Mouse (Mus musculus): ENCODE data around the gene Bco2. TPM values are rescaled to one million over a fixed set of nuclear protein-coding genes. Genes with fewer than 3 reads are reported as not detected.

The Bco2 gene
- total RNA-seq, 1 experiment = 0.22 TPM

DNA sequence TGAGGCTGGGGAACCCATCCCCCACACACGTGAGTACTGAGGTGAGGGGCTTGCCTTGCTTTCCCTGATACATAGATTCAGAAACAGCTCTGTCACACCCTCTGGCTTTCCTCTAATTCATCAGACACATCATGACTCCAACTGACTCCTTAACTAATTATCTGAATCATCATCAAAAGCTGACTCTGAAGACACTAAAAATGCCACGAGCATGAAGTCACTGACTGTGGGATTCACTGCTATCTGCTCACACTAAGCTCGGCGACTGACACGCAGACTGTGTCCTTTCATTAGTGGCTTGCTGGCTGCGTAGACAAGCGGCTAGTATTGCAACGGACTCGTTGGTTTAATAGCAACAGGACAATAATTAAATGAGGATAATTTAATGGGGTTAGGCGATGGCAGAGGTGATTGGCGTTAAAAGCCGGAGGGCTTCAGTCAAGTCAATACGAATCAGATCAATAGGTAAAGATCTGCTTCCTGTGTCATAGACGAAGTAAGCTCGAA, 54.5 kb downstream of the Bco2 start:
- no peak for TF ChIP-seq CHD2 (IDR thresholded peaks at IDR 0.05; ENCODE audit: low read depth, low read length)
- TF ChIP-seq ZC3H11A (IDR thresholded peaks at IDR 0.05; ENCODE audit: borderline replicate concordance, low read depth, low read length) = no peak
- TF ChIP-seq ZNF384 (IDR thresholded peaks at IDR 0.05; ENCODE audit: low read depth, low read length) = no peak
- TF ChIP-seq HCFC1 (IDR thresholded peaks at IDR 0.05; ENCODE audit: borderline replicate concordance, insufficient read depth, low read length) = no peak
- TF ChIP-seq MAFK (IDR thresholded peaks at IDR 0.05; ENCODE audit: insufficient read depth, low read depth, low read length) = no peak
- Histone ChIP-seq H3K4me3 (ENCODE audit: insufficient read depth in 1 of 2, low read depth in 1 of 2, low read length in 2 of 2, poor library complexity in 1 of 2, severe bottlenecking in 1 of 2) (no peak overlapping the region), H3K27ac (ENCODE audit: insufficient read depth, low read depth, low read length, poor library complexity, severe bottlenecking) (no peak overlapping the region), H3K9me3 (ENCODE audit: control insufficient read depth, insufficient read depth, low read depth, low read length) (no peaks in the 10 kb centered on the region), H3K4me1 (ENCODE audit: control insufficient read depth in 2 of 2, insufficient read depth in 2 of 2, low read length in 2 of 2, poor library complexity in 1 of 2) (peaks cover 0 to 8% of the 10 kb centered on the region in 2 experiments; a peak in 2 of 4 replicates), H3K9ac (ENCODE audit: insufficient read depth, low read depth, low read length, poor library complexity, severe bottlenecking) (no peak overlapping the region), H3K36me3 (ENCODE audit: control insufficient read depth, insufficient read depth, low read length, poor library complexity, severe bottlenecking) (no peaks in the 10 kb centered on the region; the same call in 1 of the 2 replicates)
- in situ Hi-C loops (cut with MboI; ENCODE audit: low sequenced_read_pairs in 2 of 2, unreplicated experiment in 2 of 2) = no loop called here
- no peak for DNase-seq (ENCODE audit: low read depth, low spot score)

DNA sequence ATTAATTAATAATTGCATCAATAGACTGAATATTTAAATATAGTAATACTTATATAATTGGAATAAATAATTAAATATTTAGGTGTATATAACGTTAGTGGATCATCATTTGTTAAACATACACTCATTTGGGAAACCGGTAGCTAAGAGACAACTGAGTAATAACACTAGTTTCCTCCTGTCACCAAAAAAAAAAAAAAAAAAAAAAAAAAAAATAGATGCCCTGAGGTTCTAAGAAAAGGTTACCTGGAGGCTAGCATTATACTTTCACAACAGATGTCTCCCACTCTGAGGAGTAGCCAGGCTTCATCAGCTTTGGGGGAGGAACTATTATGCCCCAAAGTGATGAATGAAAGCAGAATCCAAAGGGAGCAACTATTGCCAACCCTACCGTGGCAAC, 55.2 kb downstream of the Bco2 start:
- H3K9ac ChIP-seq (ENCODE audit: insufficient read depth, low read depth, low read length, poor library complexity, severe bottlenecking) = no peak overlapping the region
- H3K9me3 ChIP-seq (ENCODE audit: control insufficient read depth, insufficient read depth, low read depth, low read length) = no peaks in the 10 kb centered on the region
- in situ Hi-C loops (cut with MboI; ENCODE audit: low sequenced_read_pairs in 2 of 2, unreplicated experiment in 2 of 2) = no loop called here
- DNase-seq (ENCODE audit: low read depth, low spot score) = no peak
- TF ChIP-seq MAFK (IDR thresholded peaks at IDR 0.05; ENCODE audit: insufficient read depth, low read depth, low read length) (no peak), HCFC1 (IDR thresholded peaks at IDR 0.05; ENCODE audit: borderline replicate concordance, insufficient read depth, low read length) (no peak), ZC3H11A (IDR thresholded peaks at IDR 0.05; ENCODE audit: borderline replicate concordance, low read depth, low read length) (no peak), ZNF384 (IDR thresholded peaks at IDR 0.05; ENCODE audit: low read depth, low read length) (no peak), CHD2 (IDR thresholded peaks at IDR 0.05; ENCODE audit: low read depth, low read length) (no peak)
- H3K4me1 ChIP-seq (ENCODE audit: control insufficient read depth in 2 of 2, insufficient read depth in 2 of 2, low read length in 2 of 2, poor library complexity in 1 of 2) = peaks cover 4 to 13% of the 10 kb centered on the region in 2 experiments; a peak in 3 of 4 replicates
- no peak overlapping the region for H3K4me3 ChIP-seq (ENCODE audit: insufficient read depth in 1 of 2, low read depth in 1 of 2, low read length in 2 of 2, poor library complexity in 1 of 2, severe bottlenecking in 1 of 2)
- no peak overlapping the region for H3K27ac ChIP-seq (ENCODE audit: insufficient read depth, low read depth, low read length, poor library complexity, severe bottlenecking)
- H3K36me3 ChIP-seq (ENCODE audit: control insufficient read depth, insufficient read depth, low read length, poor library complexity, severe bottlenecking) = no peaks in the 10 kb centered on the region; the same call in 1 of the 2 replicates

DNA sequence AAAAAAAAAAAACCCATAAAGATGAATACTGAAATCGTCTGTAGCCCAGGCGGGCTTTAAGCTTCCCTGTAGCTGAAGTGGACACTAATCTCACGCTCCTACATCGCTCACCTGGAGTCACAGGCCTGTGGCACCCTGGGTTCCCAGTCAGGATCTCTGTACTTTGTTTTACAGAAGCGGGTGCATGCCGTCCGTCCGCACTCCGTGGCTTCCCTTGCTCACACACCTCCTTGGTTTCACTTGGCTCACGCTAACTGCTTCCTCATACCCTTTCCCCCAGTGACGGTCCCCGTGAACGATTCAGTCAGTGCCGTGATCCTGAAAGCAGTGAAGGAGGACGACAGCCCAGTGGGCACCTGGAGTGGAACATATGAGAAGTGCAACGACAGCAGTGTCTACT, 56.2 kb downstream of the Bco2 start:
- in situ Hi-C loops (cut with MboI; ENCODE audit: low sequenced_read_pairs in 2 of 2, unreplicated experiment in 2 of 2) = no loop called here
- Histone ChIP-seq H3K9me3 (ENCODE audit: control insufficient read depth, insufficient read depth, low read depth, low read length) (no peaks in the 10 kb centered on the region), H3K4me3 (ENCODE audit: insufficient read depth in 1 of 2, low read depth in 1 of 2, low read length in 2 of 2, poor library complexity in 1 of 2, severe bottlenecking in 1 of 2) (no peak overlapping the region), H3K4me1 (ENCODE audit: control insufficient read depth in 2 of 2, insufficient read depth in 2 of 2, low read length in 2 of 2, poor library complexity in 1 of 2) (peaks cover 6 to 18% of the 10 kb centered on the region in 2 experiments; a peak in 3 of 4 replicates), H3K9ac (ENCODE audit: insufficient read depth, low read depth, low read length, poor library complexity, severe bottlenecking) (no peak overlapping the region), H3K36me3 (ENCODE audit: control insufficient read depth, insufficient read depth, low read length, poor library complexity, severe bottlenecking) (no peaks in the 10 kb centered on the region; the same call in 1 of the 2 replicates), H3K27ac (ENCODE audit: insufficient read depth, low read depth, low read length, poor library complexity, severe bottlenecking) (no peak overlapping the region)
- TF ChIP-seq CHD2 (IDR thresholded peaks at IDR 0.05; ENCODE audit: low read depth, low read length) = no peak
- no peak for DNase-seq (ENCODE audit: low read depth, low spot score)

DNA sequence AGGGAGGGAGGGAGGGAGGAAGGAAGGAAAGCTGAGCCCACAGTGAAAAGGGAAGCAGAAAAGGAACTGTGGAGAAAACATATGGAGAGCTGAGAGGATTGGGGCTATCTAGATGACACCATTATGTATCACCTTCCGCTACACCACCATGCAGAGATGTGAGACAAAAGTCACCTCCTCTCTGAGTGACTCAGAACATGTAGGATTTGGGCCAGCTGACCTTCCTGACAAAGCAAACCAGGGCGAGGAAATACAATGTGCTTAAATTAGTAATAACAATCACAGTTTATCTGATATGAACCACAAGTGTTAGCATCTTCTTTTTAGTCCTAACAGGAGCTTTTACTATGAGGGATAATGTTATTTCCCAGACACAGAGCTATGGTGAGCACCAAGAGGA, 57.4 kb downstream of the Bco2 start:
- Histone ChIP-seq H3K4me3 (ENCODE audit: insufficient read depth in 1 of 2, low read depth in 1 of 2, low read length in 2 of 2, poor library complexity in 1 of 2, severe bottlenecking in 1 of 2) (no peak overlapping the region), H3K36me3 (ENCODE audit: control insufficient read depth, insufficient read depth, low read length, poor library complexity, severe bottlenecking) (no peaks in the 10 kb centered on the region; the same call in 1 of the 2 replicates), H3K9ac (ENCODE audit: insufficient read depth, low read depth, low read length, poor library complexity, severe bottlenecking) (no peak overlapping the region), H3K9me3 (ENCODE audit: control insufficient read depth, insufficient read depth, low read depth, low read length) (no peaks in the 10 kb centered on the region), H3K4me1 (ENCODE audit: control insufficient read depth in 2 of 2, insufficient read depth in 2 of 2, low read length in 2 of 2, poor library complexity in 1 of 2) (peaks cover 6 to 24% of the 10 kb centered on the region in 2 experiments; a peak in 3 of 4 replicates), H3K27ac (ENCODE audit: insufficient read depth, low read depth, low read length, poor library complexity, severe bottlenecking) (no peak overlapping the region)
- in situ Hi-C loops (cut with MboI; ENCODE audit: low sequenced_read_pairs in 2 of 2, unreplicated experiment in 2 of 2) = no loop called here
- DNase-seq (ENCODE audit: low read depth, low spot score) = no peak
- TF ChIP-seq HCFC1 (IDR thresholded peaks at IDR 0.05; ENCODE audit: borderline replicate concordance, insufficient read depth, low read length) (no peak), CHD2 (IDR thresholded peaks at IDR 0.05; ENCODE audit: low read depth, low read length) (no peak), ZC3H11A (IDR thresholded peaks at IDR 0.05; ENCODE audit: borderline replicate concordance, low read depth, low read length) (no peak), MAFK (IDR thresholded peaks at IDR 0.05; ENCODE audit: insufficient read depth, low read depth, low read length) (no peak), ZNF384 (IDR thresholded peaks at IDR 0.05; ENCODE audit: low read depth, low read length) (no peak)

DNA sequence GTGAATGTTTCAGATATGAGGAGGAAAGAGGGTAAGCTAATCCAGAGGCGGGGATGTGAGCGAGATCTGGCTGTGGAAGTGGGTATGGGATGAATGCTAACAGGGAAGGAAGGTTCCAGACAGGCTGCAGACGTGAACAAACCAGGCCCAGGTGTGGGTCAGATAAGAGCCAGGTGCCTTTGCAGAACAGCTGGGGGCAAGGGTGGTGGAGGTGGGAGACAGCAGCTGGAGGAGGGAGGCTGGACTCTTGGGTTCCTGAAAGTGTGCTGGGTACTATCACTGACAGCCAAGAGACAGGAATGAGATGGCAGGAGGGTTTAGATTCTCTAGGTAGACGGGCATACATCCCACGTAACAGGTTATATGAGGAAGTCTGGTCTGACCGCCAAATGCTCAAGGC, 57.9 kb downstream of the Bco2 start:
- in situ Hi-C loops (cut with MboI; ENCODE audit: low sequenced_read_pairs in 2 of 2, unreplicated experiment in 2 of 2) = no loop called here

More for the DNA sequence above, 57.9 kb downstream of the Bco2 start:
- H3K27ac ChIP-seq (ENCODE audit: insufficient read depth, low read depth, low read length, poor library complexity, severe bottlenecking) = no peak overlapping the region
- no peak for TF ChIP-seq HCFC1 (IDR thresholded peaks at IDR 0.05; ENCODE audit: borderline replicate concordance, insufficient read depth, low read length)
- no peak for TF ChIP-seq CHD2 (IDR thresholded peaks at IDR 0.05; ENCODE audit: low read depth, low read length)
- no peak for TF ChIP-seq MAFK (IDR thresholded peaks at IDR 0.05; ENCODE audit: insufficient read depth, low read depth, low read length)
- TF ChIP-seq ZNF384 (IDR thresholded peaks at IDR 0.05; ENCODE audit: low read depth, low read length) = no peak
- TF ChIP-seq ZC3H11A (IDR thresholded peaks at IDR 0.05; ENCODE audit: borderline replicate concordance, low read depth, low read length) = no peak
- no peak overlapping the region for H3K4me3 ChIP-seq (ENCODE audit: insufficient read depth in 1 of 2, low read depth in 1 of 2, low read length in 2 of 2, poor library complexity in 1 of 2, severe bottlenecking in 1 of 2)
- no peaks in the 10 kb centered on the region; the same call in 1 of the 2 replicates for H3K36me3 ChIP-seq (ENCODE audit: control insufficient read depth, insufficient read depth, low read length, poor library complexity, severe bottlenecking)
- no peak for DNase-seq (ENCODE audit: low read depth, low spot score)
- H3K9ac ChIP-seq (ENCODE audit: insufficient read depth, low read depth, low read length, poor library complexity, severe bottlenecking) = no peak overlapping the region
- H3K4me1 ChIP-seq (ENCODE audit: control insufficient read depth in 2 of 2, insufficient read depth in 2 of 2, low read length in 2 of 2, poor library complexity in 1 of 2) = peaks cover 6 to 24% of the 10 kb centered on the region in 2 experiments; a peak in 3 of 4 replicates
- H3K9me3 ChIP-seq (ENCODE audit: control insufficient read depth, insufficient read depth, low read depth, low read length) = no peaks in the 10 kb centered on the region

Data from ES-E14 (cell line).